Mouse (Mus musculus) kidney, adult 8-10 months (tissue): Measurements from ENCODE around the gene Nanos3.
A peak's percentile ranks its signal among the peaks of the same experiment; 100 is the strongest.

Source experiments
- DNase-seq, 2 experiments: peaks; one replicate each; pipeline ENCODE4 v3.0.0; 2022

The Nanos3 gene

DNA sequence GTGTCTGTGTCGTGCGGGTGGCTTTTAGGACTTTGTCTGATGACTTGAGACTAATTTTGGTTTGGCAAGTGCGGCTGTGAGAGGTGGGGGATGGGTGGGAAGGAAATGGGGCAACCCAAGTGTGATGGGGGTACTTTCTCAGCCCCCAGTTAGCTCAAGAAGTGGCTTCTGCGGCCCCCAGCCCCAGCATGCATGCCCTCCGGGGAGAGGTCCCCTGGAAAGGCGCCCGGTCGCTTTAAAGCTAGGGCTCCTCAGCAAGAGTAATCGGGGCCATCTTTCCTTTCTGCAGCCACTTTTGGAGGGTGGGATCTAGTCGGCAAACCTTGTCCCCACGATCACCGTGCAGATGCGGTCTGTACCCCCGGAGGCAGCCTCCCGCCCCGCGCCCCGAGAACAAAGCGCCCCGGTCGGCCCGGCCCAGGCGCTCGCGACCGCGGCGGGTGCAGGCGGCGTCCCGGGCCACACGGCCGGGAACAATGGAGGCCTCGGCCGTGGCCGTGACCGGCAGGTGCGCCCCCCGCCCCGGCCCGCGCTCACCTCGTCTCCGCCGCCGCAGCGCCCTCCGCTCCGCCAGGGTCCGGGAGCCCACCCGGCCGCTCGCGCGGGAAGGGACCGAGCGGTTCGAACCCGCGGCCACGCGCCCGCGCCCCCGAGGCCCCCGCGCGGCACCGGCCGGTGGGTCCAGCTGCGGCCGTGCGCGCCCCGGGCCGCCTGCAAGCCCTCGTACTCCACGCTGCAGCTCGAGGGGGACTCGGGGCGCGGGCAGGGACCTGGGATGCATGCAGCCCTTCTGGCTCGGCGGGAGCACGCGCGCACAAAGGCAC lies 1.5 kb downstream of the Nanos3 start:
- no peak for DNase-seq

- DNase-seq, result no peak
These were observed 2.2 kb downstream of the Nanos3 start for GRCm38 (mm10) chr8:84182833-84183232.

DNA sequence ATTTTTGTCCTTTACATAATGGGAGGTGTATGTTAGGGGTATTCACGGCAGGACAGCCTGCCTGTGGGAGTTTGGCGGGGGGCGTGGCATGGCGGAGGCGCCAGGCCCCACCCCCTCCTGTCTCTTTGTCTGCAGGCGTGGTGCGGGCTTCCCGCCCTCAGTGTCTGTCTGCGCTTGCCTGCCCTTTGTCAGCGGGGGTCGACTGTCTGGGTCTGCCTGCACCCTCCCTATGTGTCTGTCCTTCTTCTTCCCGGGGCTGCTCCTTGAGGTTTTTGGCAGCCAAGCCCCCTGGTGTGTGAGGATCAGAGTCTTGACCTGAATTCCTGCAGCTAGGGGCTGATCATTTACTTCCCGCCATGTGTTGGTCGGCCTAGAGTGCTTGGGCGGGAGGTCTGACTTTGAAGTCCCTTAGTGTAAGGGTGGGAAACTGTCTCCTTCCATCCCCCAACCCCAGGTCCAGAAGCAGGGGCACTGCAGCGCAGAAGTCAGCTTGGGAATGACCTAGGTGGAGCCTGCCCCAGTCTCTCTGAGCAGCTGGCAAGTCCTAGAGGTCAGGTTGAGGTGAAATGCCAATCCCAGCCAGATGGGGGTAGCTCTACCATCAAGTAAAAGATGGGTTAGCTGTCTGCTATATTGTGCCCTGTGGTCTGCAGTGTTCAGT lies 4.4 kb downstream of the Nanos3 start:
- DNase-seq, result no peak

GRCm38 (mm10) chr8:84179946-84180345 lies 5.1 kb downstream of the Nanos3 start:
- DNase-seq, result no peak

GRCm38 (mm10) chr8:84178592-84178991 lies 6.4 kb downstream of the Nanos3 start:
- DNase-seq, result no peak

- DNase-seq, result no peak
These were observed 7.6 kb downstream of the Nanos3 start for GRCm38 (mm10) chr8:84177405-84177804.

DNA sequence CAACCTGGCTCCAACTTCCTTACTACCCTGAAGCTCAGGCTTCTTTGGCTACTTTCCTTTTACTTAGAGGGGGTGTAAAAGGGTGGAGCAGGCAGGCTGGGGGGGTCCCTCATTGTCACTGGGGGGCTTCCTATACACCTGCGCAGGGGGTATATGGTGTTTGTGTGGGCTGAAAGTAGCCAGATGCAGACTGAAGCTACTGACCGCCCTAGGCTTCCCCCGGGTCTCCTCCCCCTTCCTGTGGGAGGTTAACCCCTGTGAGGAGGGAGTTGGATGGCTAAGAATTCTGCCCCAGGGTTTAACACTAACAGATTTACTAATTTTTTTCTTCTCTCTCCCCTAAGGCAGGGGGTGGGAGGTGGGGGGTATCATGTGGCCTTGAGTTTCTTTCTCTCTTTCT lies 8.5 kb downstream of the Nanos3 start:
- DNase-seq, result no peak

- DNase-seq, result peak in 1 of 2 experiments; percentile 37
These were observed 11.2 kb downstream of the Nanos3 start for GRCm38 (mm10) chr8:84173861-84174260.

- no peak for DNase-seq
These were observed 14.9 kb downstream of the Nanos3 start for GRCm38 (mm10) chr8:84170096-84170495.

- no peak for DNase-seq
These were observed 17.3 kb downstream of the Nanos3 start for GRCm38 (mm10) chr8:84167696-84168095.

DNA sequence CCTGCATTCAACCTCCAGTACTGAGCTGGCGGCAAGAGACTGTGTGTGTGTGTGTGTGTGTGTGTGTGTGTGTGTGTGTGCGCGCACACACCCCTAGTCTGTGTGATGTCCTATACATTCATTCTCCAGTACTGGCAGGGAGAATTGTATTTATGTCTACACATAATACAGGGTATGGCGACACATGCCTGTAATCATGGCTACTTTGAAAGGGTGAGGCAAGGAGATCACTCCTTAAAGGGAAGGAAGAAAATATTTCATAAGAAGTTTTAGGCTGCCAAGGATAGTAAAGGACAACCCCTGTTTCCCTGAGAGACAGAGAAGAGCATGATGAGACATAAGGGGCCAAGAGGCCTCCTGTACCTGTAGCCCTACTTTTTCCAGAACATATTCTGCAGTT lies 27.4 kb downstream of the Nanos3 start:
- DNase-seq, result no peak

GRCm38 (mm10) chr8:84149181-84149580 lies 35.8 kb downstream of the Nanos3 start:
- DNase-seq, result peak in 1 of 2 experiments; percentile 62

DNA sequence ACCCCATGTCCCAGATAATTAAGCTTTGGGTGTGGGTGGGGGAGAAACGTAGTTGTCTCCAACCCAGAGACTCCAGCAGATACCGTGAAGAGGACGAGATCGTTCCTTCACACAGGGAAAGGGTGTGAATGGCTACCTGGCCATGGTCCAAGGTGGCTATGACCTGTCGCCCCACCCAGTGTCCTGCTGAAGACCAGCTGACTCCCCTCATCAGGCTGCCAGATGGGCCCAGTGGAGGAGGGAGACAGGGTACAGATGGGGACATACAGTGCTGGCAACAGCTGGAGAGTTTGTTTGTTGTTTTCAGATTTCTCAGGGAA lies 36.5 kb downstream of the Nanos3 start:
- DNase-seq, result peak in 1 of 2 experiments; percentile 11

GRCm38 (mm10) chr8:84147769-84148530 lies 37.1 kb downstream of the Nanos3 start, which contains the start of the genes Cc2d1a and 4930432K21Rik:
Cc2d1a (minus strand) TSS chr8:84147936.
4930432K21Rik (plus strand) TSS chr8:84148025.
- peak; percentile 97 for DNase-seq

DNA sequence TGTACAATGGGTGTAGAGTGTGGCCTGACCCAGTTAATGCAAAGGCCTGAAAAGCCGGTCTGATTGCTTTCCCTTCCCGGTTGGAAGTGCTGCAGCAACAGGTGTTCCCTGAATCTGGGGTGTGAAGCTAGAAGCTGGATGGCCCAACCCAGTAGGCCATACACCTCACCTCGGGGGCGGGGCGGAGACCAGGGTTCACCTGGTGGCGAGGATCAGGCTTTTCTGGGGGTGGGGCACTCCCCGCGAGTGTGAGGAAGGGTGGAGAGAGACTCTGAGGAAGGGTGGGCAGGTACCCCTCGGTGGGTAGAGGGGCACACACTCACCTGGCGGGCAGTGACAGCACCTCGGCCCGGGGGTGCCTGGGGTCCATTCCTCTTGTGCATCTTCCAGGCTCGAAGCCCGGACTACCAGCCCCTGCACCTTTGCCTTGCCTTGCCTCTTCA lies 37.7 kb downstream of the Nanos3 start:
- peak in 1 of 2 experiments; percentile 49 for DNase-seq

DNA sequence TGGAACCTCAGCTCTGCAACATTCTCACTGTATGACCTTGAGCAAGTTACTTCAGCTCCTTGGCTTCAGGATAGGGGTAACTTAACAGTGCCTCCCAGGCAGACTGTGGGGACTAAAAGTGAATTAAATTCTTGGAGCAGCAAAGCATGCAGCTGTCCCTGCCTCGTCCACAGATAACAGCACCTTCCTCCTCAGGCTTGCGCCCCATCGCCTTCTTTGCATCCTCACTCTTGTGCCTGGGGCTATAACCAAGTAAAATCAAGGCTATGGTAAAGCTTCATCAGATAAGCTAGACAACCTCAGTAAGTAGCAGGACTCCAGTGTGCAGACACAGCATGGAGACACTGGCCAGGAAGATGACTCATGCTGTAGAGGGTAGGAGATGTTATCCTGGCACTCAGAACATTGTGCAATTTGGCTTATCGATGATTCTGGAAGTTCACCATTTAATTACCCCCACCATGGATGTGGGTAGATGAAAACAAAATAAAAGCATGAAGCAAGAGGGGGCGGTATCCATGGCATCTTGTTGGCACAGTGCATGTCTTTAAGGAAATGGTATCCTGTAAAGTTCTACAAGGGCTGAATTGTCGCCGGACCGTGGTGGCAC lies 40.3 kb downstream of the Nanos3 start:
- no peak for DNase-seq

- DNase-seq, result no peak
These were observed 44.2 kb downstream of the Nanos3 start for GRCm38 (mm10) chr8:84140838-84141237.

DNA sequence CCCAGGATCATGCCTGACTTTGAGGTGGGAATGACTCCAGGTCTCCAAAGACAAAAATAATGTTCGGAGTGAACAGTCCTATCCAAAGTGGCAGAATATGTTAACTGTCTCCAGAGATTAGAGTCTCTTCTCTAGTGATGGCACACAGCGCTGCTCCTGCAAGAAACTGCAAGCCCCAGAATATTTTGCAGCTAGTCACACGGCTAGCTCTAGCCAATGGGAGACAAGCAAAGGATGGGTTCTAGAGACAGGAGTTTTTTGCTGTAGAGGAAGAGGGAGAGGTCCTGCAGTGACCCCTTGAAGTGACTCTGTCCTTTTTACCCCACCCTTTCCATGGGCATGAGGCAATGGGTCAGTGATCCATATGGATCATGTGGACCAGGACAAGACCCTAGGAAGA lies 47.2 kb downstream of the Nanos3 start:
- DNase-seq, result no peak

DNA sequence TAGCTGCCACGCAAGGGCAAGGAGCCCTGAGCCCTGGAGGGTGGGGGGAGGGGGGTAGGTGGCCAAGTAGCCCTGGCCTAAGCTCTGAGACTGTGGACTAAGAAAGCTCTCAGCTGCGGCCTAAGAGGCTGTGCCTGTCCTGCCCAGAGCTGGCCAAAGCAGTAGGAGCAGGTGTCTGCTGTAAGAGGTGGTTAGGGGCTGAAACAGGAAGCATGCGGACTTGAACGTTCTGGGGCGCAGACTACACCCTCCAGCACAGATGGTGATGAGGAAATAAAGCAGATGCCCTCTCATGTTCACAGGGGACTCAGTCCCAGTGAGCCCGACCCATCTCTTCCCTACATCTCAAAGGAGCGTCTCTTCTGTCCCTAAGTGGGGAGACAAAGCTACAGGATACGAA lies 52.8 kb downstream of the Nanos3 start:
- no peak for DNase-seq

DNA sequence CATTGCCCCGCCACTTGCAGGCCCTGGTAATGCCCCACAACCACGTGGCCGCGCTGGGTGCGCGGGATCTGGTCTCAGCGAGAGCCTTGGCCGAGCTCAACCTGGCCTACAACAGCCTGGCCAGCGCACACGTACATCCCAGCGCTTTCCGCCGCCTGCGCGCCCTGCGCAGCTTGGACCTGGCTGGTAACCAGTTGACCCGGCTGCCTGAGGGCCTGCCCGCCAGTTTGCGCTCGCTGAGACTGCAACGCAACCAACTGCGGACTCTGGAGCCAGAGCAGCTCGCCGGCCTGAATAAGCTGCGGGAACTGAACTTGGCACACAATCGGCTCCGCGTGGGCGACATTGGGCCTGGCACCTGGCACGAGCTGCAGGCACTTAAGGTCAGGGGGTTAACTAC lies 54.2 kb downstream of the Nanos3 start:
- peak; percentile 29 to 58 for DNase-seq

GRCm38 (mm10) chr8:84128277-84128676 lies 56.7 kb downstream of the Nanos3 start:
- DNase-seq, result no peak

- DNase-seq, result no peak
These were observed 57.7 kb downstream of the Nanos3 start for GRCm38 (mm10) chr8:84127202-84127901.
